ENCODE assay signal across 7 mouse cellular contexts in the genomic region with DNA sequence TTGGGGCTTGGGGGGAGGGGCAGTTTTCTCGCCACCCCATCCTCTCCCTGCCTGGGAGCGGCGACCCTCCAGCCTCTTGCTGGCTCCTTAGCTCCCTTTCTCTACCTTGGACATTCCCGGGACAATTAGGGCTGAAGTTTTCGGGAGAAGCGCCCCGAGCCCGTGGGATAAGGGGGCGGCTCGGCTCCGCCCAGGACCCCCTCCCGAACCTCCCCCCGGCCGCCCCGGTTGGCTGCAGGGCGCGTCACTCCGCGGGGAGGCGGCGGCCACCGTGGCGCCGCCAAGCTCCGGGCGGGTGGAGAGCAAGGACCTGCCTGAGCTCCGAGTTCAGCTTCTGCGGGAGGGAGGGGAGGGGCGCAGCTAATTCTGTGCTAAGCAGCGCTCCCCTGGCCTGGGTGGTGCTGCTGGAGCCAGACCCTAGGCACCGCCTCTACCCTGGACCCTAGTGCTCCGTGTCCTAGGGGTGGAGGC. TPM values are rescaled to one million over a fixed set of nuclear protein-coding genes. Genes with fewer than 3 reads are reported as not detected.
DNase-seq lines count a peak whose midpoint lies in the region; ATAC-seq and TF ChIP-seq lines count a peak whose summit lies in the region.

No protein-coding gene starts in this region.

- no peak for DNase-seq in Patski (ENCODE audit: low read depth, low spot score)
- peak; percentile 9 for DNase-seq in cerebellum, adult 9-10 months
- peak; percentile 60 to 62 for DNase-seq in heart, adult 2 months
- DNase-seq in kidney, adult 2 months = peak; percentile 93
- DNase-seq in limb, embryonic 10.5 days (ENCODE audit: low spot score) = peak; percentile 89
- DNase-seq in urinary bladder, postnatal 10 days (ENCODE audit: low spot score) = no peak

- no peak for TF ChIP-seq EP300 in heart, adult 2 months (IDR thresholded peaks at IDR 0.05; ENCODE audit: insufficient read depth, low read depth, low read length)

- no peaks in the 10 kb centered on the region for H3K4me1 ChIP-seq in heart, adult 2 months (ENCODE audit: control insufficient read depth, insufficient read depth, low read length)
- peaks cover 6% of the 10 kb centered on the region for H3K4me1 ChIP-seq in kidney, adult 2 months (ENCODE audit: control insufficient read depth, insufficient read depth, low read length)
- H3K4me1 ChIP-seq in limb, embryonic 10.5 days = peaks cover 60% of the 10 kb centered on the region
- H3K4me1 ChIP-seq in neural tube, embryonic 14.5 days (ENCODE audit: control insufficient read depth, insufficient read depth, low read length) = peaks cover 17% of the 10 kb centered on the region; the same call in 1 of the 2 replicates

- H3K36me3 ChIP-seq in heart, adult 2 months (ENCODE audit: control insufficient read depth, insufficient read depth, low read length) = no peaks in the 10 kb centered on the region
- no peaks in the 10 kb centered on the region; the same call in 1 of the 2 replicates for H3K36me3 ChIP-seq in kidney, adult 2 months (ENCODE audit: control insufficient read depth, insufficient read depth, low read length)
- no peaks in the 10 kb centered on the region for H3K36me3 ChIP-seq in limb, embryonic 10.5 days
- H3K36me3 ChIP-seq in neural tube, embryonic 14.5 days (ENCODE audit: control insufficient read depth, insufficient read depth, low read length) = no peaks in the 10 kb centered on the region

- H3K27ac ChIP-seq in heart, adult 2 months = no peak overlapping the region
- peak overlapping the region; percentile 96 for H3K27ac ChIP-seq in kidney, adult 2 months (ENCODE audit: insufficient read depth, low read depth, low read length)
- H3K27ac ChIP-seq in limb, embryonic 10.5 days = peak overlapping the region; percentile 98
- peak overlapping the region; percentile 96 for H3K27ac ChIP-seq in neural tube, embryonic 14.5 days (ENCODE audit: low read depth, low read length)

- POLR2A ChIA-PET in Patski (lab: Charles Lee) = no interaction called here

- peak overlapping the region; percentile 52 for H3K4me3 ChIP-seq in heart, adult 2 months
- peak overlapping the region; percentile 87 for H3K4me3 ChIP-seq in kidney, adult 2 months (ENCODE audit: insufficient read depth, low read depth, low read length)
- H3K4me3 ChIP-seq in limb, embryonic 10.5 days = peak overlapping the region; percentile 89
- H3K4me3 ChIP-seq in neural tube, embryonic 14.5 days (ENCODE audit: low read depth, low read length) = peak overlapping the region; percentile 57

- no peak for TF ChIP-seq CTCF in Patski (IDR thresholded peaks at IDR 0.05)
- no peak for TF ChIP-seq CTCF in heart, adult 2 months (IDR thresholded peaks at IDR 0.05)
- no peak for TF ChIP-seq CTCF in kidney, adult 2 months (conservative IDR thresholded peaks at IDR 0.05; ENCODE audit: insufficient read depth, insufficient read length, low read depth, low read length)

- intact Hi-C loops in heart, adult 2 months (cut with DNase I) = no loop called here

- H3K4me2 ChIP-seq in neural tube, embryonic 14.5 days (ENCODE audit: low read depth, low read length) = peak overlapping the region; percentile 85

- H3K27me3 ChIP-seq in Patski = no peaks in the 10 kb centered on the region
- H3K27me3 ChIP-seq in heart, adult 2 months (ENCODE audit: control insufficient read depth, insufficient read depth, low read length) = peaks cover 38% of the 10 kb centered on the region
- H3K27me3 ChIP-seq in kidney, adult 2 months (replicated peaks; ENCODE audit: control insufficient read depth, insufficient read depth, low read length) = no peaks in the 10 kb centered on the region; the same call in 1 of the 2 replicates
- H3K27me3 ChIP-seq in limb, embryonic 10.5 days (ENCODE audit: low read depth, poor library complexity, severe bottlenecking) = peaks cover 55% of the 10 kb centered on the region
- H3K27me3 ChIP-seq in neural tube, embryonic 14.5 days (ENCODE audit: control insufficient read depth, insufficient read depth, low read length) = no peaks in the 10 kb centered on the region; the same call in 1 of the 2 replicates

- CTCF ChIA-PET in Patski (lab: Charles Lee) = no interaction called here

- H3K9me3 ChIP-seq in limb, embryonic 10.5 days (replicated peaks) = no peaks in the 10 kb centered on the region
- H3K9me3 ChIP-seq in neural tube, embryonic 14.5 days (ENCODE audit: control insufficient read depth, low read length) = no peaks in the 10 kb centered on the region

- H3K9ac ChIP-seq in heart, adult 2 months (ENCODE audit: low read depth, low read length) = peak overlapping the region; percentile 27; the same call in 1 of the 2 replicates
- peak overlapping the region; percentile 81 for H3K9ac ChIP-seq in neural tube, embryonic 14.5 days (replicated peaks; ENCODE audit: low read depth, low read length)

- H3K79me2 ChIP-seq in heart, adult 2 months (replicated peaks; ENCODE audit: control insufficient read depth, insufficient read depth, low read length) = no peaks in the 10 kb centered on the region

- no peak for TF ChIP-seq POLR2A in heart, adult 2 months (IDR thresholded peaks at IDR 0.05; ENCODE audit: insufficient read depth, low read depth, low read length)
- peak; percentile 72 for TF ChIP-seq POLR2A in kidney, adult 2 months (IDR thresholded peaks at IDR 0.05; ENCODE audit: low read depth, low read length)

- ATAC-seq in Patski = peak; percentile 62
- peak; percentile 76 for ATAC-seq in neural tube, embryonic 14.5 days (ENCODE audit: low read depth)

- in situ Hi-C loops in Patski (cut with MboI; ENCODE audit: low pct_unique_long_range_greater_than_20kb) = no loop called here

- WGBS in heart, adult 2 months = 2% methylated on average over 29 of the region's 32 CpGs
- 1% methylated on average over 30 of the region's 32 CpGs for WGBS in kidney, adult 2 months
- WGBS in limb, embryonic 10.5 days = 1% methylated on average over 25 of the region's 32 CpGs
- under 1% methylated on average over 17 of the region's 32 CpGs for WGBS in neural tube, embryonic 14.5 days

RNA-seq across cellular contexts. Expression of a gene that starts 0.6 kb away (rescaled TPM):
- 31.7 TPM for polyA plus RNA-seq in Patski (2021)
- 1 to 10 TPM in 1 of 2 experiments, under 1 TPM in 1; 0.91 to 1.2 TPM for total RNA-seq in heart, adult 2 months (2021)
- polyA plus RNA-seq in heart, adult 2 months (2012; rRNA removed) = 0.80 and 1.1 TPM in 2 replicates
- 26.0 and 34.0 TPM in 2 replicates for polyA plus RNA-seq in kidney, adult 2 months (2012; rRNA removed)
- polyA plus RNA-seq in limb, embryonic 10.5 days (2016; fragmentation: Nextera tagmentation; extraction: Ambion mirVana) = 12.8 and 18.3 TPM in 2 replicates
- polyA plus RNA-seq in neural tube, embryonic 14.5 days (2014; fragmentation: Nextera tagmentation; extraction: Ambion mirVana) = 17.7 and 21.3 TPM in 2 replicates

Comparison
In these comparisons a context has a peak if more than half of its experiments do, and no peak if none do; other contexts are left out.
1. DNase-seq: peak in cerebellum, adult 9-10 months (single experiment), heart, adult 2 months (2 of 2), kidney, adult 2 months (single experiment) and limb, embryonic 10.5 days (single experiment); none in Patski (single experiment) and urinary bladder, postnatal 10 days (single experiment).
2. Peak in every context shown above with its lines, with median percentiles within 50 percentile points of each other: H3K4me3 ChIP-seq.